Mouse (Mus musculus) limb, embryonic 10.5 days (tissue): Measurements from ENCODE around the gene Sept5. TPM values are rescaled to one million over a fixed set of nuclear protein-coding genes. Genes with fewer than 3 reads are reported as not detected.
A peak's percentile ranks its signal among the peaks of the same experiment; 100 is the strongest.

Experiments used
- DNase-seq: peaks from one replicate; pipeline ENCODE4 v3.0.0-alpha.2; 2017; ENCODE audit warnings: low spot score
- H3K27ac ChIP-seq: fragments of 300-500 bp; sonication (generic); 2 replicates; pipeline ENCODE4 v1.5.1; 2016; ENCODE audit warnings: mild to moderate bottlenecking
- H3K27me3 ChIP-seq: fragments of 300-500 bp; sonication (generic); 2 replicates; pipeline ENCODE4 v1.6.1; 2016; ENCODE audit warnings: low read depth, mild to moderate bottlenecking; ENCODE audit not compliant: poor library complexity, severe bottlenecking
- H3K36me3 ChIP-seq: fragments of 300-500 bp; sonication (generic); 2 replicates; pipeline ENCODE4 v1.6.1; 2016; ENCODE audit warnings: mild to moderate bottlenecking, moderate library complexity
- H3K4me1 ChIP-seq: fragments of 300-500 bp; sonication (generic); 2 replicates; pipeline ENCODE4 v1.6.1; 2016
- H3K4me3 ChIP-seq: fragments of 300-500 bp; sonication (generic); 2 replicates; pipeline ENCODE4 v1.5.1; 2016; ENCODE audit warnings: mild to moderate bottlenecking, moderate library complexity
- H3K9me3 ChIP-seq: fragments of 300-500 bp; sonication (generic); replicated peaks from 2 replicates; pipeline ENCODE4 v1.6.1; 2016; ENCODE audit warnings: mild to moderate bottlenecking
- WGBS: fragments of 180-500 bp; shearing (Covaris S2); methylation state at CpG from one replicate; pipeline ENCODE4 v1.1.7; 2016; 5-methylcytosine and 5-hydroxymethylcytosine counted together
- polyA plus RNA-seq: library from polyadenylated mRNA; unstranded; fragments of >200 nt; fragmentation: Nextera tagmentation; extraction: Ambion mirVana; gene quantifications from 2 replicates; pipeline ENCODE4 v1.2.1, GENCODE M21; 2016

Gene Sept5
- polyA plus RNA-seq, 1 experiment from 2014 or later, result 29.1 TPM

GRCm38 (mm10) chr16:18593930-18594329, 35.8 kb downstream of the Sept5 start:
- Histone ChIP-seq H3K36me3 (no peaks in the 10 kb centered on the region), H3K4me1 (peaks cover 37% of the 10 kb centered on the region), H3K27me3 (peaks cover 96% of the 10 kb centered on the region), H3K27ac (no peak overlapping the region), H3K4me3 (no peak overlapping the region), H3K9me3 (no peaks in the 10 kb centered on the region)
- 78% methylated on average over 2 of the region's 2 CpGs for WGBS
- DNase-seq, result peak; percentile 25

- WGBS, result under 1% methylated on average over 59 of the region's 59 CpGs
- Histone ChIP-seq H3K27me3 (peaks cover 98% of the 10 kb centered on the region), H3K9me3 (no peaks in the 10 kb centered on the region), H3K4me1 (peaks cover 52% of the 10 kb centered on the region), H3K27ac (peak overlapping the region; percentile 25; the same call in 1 of the 2 replicates), H3K36me3 (no peaks in the 10 kb centered on the region), H3K4me3 (peak overlapping the region; percentile 43)
- DNase-seq, result peak; percentile 82
Observed at GRCm38 (mm10) chr16:18591047-18592018, 38.4 kb downstream of the Sept5 start.

- peaks cover 55% of the 10 kb centered on the region for H3K4me1 ChIP-seq
- DNase-seq, result peak; percentile 70
- no peaks in the 10 kb centered on the region for H3K9me3 ChIP-seq
- H3K27me3 ChIP-seq, result peaks cover 98% of the 10 kb centered on the region
- H3K27ac ChIP-seq, result peak within 1 kb of the TSS; percentile 25; the same call in 1 of the 2 replicates
- H3K4me3 ChIP-seq, result peak within 1 kb of the TSS; percentile 43
- 2% methylated on average over 48 of the region's 48 CpGs for WGBS
- H3K36me3 ChIP-seq, result no peaks in the 10 kb centered on the region
Observed at GRCm38 (mm10) chr16:18589804-18590790, 39.7 kb downstream of the Sept5 start, which contains the start of gene Tbx1. Gene Tbx1, minus strand, starts transcription at chr16:18590671.

GRCm38 (mm10) chr16:18589080-18589621, 40.6 kb downstream of the Sept5 start:
- Histone ChIP-seq H3K4me3 (peak overlapping the region; percentile 43; the same call in 1 of the 2 replicates), H3K27ac (no peak overlapping the region), H3K36me3 (no peaks in the 10 kb centered on the region), H3K27me3 (peaks cover 98% of the 10 kb centered on the region), H3K9me3 (no peaks in the 10 kb centered on the region), H3K4me1 (peaks cover 55% of the 10 kb centered on the region)
- no peak for DNase-seq
- 9% methylated on average over 9 of the region's 9 CpGs for WGBS

- H3K27me3 ChIP-seq, result peaks cover 98% of the 10 kb centered on the region
- H3K27ac ChIP-seq, result 0 out of 2 replicates have a peak overlapping the region, but pooled peaks have one; percentile 30
- no peaks in the 10 kb centered on the region for H3K9me3 ChIP-seq
- DNase-seq, result no peak
- H3K36me3 ChIP-seq, result no peaks in the 10 kb centered on the region
- peak overlapping the region; percentile 29 for H3K4me3 ChIP-seq
- WGBS, result under 1% methylated on average over 31 of the region's 31 CpGs
- peaks cover 56% of the 10 kb centered on the region for H3K4me1 ChIP-seq
Observed at GRCm38 (mm10) chr16:18588738-18589055, 41.1 kb downstream of the Sept5 start.

GRCm38 (mm10) chr16:18587847-18588737, 41.7 kb downstream of the Sept5 start:
- DNase-seq, result peak; percentile 70
- H3K27ac ChIP-seq, result 0 out of 2 replicates have a peak overlapping the region, but pooled peaks have one; percentile 30
- no peaks in the 10 kb centered on the region for H3K36me3 ChIP-seq
- H3K9me3 ChIP-seq, result no peaks in the 10 kb centered on the region
- H3K4me3 ChIP-seq, result peak overlapping the region; percentile 44
- H3K4me1 ChIP-seq, result peaks cover 58% of the 10 kb centered on the region
- peaks cover 98% of the 10 kb centered on the region for H3K27me3 ChIP-seq
- 1% methylated on average over 57 of the region's 57 CpGs for WGBS

- Histone ChIP-seq H3K36me3 (no peaks in the 10 kb centered on the region), H3K27me3 (peaks cover 100% of the 10 kb centered on the region), H3K4me1 (peaks cover 68% of the 10 kb centered on the region), H3K4me3 (peak overlapping the region; percentile 49), H3K27ac (peak overlapping the region; percentile 61), H3K9me3 (no peaks in the 10 kb centered on the region)
- under 1% methylated on average over 53 of the region's 62 CpGs for WGBS
- DNase-seq, result peak; percentile 62
Observed at GRCm38 (mm10) chr16:18586906-18587546, 42.7 kb downstream of the Sept5 start.

- Histone ChIP-seq H3K27ac (peak overlapping the region; percentile 61), H3K36me3 (no peaks in the 10 kb centered on the region), H3K27me3 (peaks cover 100% of the 10 kb centered on the region), H3K4me1 (peaks cover 68% of the 10 kb centered on the region), H3K4me3 (peak overlapping the region; percentile 49), H3K9me3 (no peaks in the 10 kb centered on the region)
- WGBS, result under 1% methylated on average over 83 of the region's 83 CpGs
- DNase-seq, result peak; percentile 70
Observed at GRCm38 (mm10) chr16:18586076-18586905, 43.5 kb downstream of the Sept5 start.

GRCm38 (mm10) chr16:18585676-18586075, 44.1 kb downstream of the Sept5 start:
- H3K4me3 ChIP-seq, result peak overlapping the region; percentile 49
- no peaks in the 10 kb centered on the region for H3K36me3 ChIP-seq
- H3K27me3 ChIP-seq, result peaks cover 100% of the 10 kb centered on the region
- peak; percentile 64 for DNase-seq
- H3K4me1 ChIP-seq, result peaks cover 69% of the 10 kb centered on the region
- H3K9me3 ChIP-seq, result no peaks in the 10 kb centered on the region
- 3% methylated on average over 10 of the region's 10 CpGs for WGBS
- no peak overlapping the region for H3K27ac ChIP-seq

- WGBS, result 11% methylated on average over 10 of the region's 10 CpGs
- H3K36me3 ChIP-seq, result no peaks in the 10 kb centered on the region
- no peak overlapping the region for H3K27ac ChIP-seq
- peaks cover 100% of the 10 kb centered on the region for H3K27me3 ChIP-seq
- H3K9me3 ChIP-seq, result no peaks in the 10 kb centered on the region
- peak overlapping the region; percentile 49 for H3K4me3 ChIP-seq
- DNase-seq, result no peak
- peaks cover 63% of the 10 kb centered on the region for H3K4me1 ChIP-seq
Observed at GRCm38 (mm10) chr16:18584901-18585510, 44.7 kb downstream of the Sept5 start.
